Mouse (Mus musculus) heart, postnatal 0 days (tissue): Measurements from ENCODE around the gene Tmc3.

Experiments used
- CTCF ChIP-seq: IDR thresholded peaks from 2 replicates; pipeline ENCODE4 v1.5.1; 2016; ENCODE audit warnings: antibody characterized with exemption, control low read depth, low read depth
- EP300 ChIP-seq: IDR thresholded peaks from 2 replicates; pipeline ENCODE4 v1.6.1; 2016; ENCODE audit warnings: antibody characterized with exemption, low read depth

DNA sequence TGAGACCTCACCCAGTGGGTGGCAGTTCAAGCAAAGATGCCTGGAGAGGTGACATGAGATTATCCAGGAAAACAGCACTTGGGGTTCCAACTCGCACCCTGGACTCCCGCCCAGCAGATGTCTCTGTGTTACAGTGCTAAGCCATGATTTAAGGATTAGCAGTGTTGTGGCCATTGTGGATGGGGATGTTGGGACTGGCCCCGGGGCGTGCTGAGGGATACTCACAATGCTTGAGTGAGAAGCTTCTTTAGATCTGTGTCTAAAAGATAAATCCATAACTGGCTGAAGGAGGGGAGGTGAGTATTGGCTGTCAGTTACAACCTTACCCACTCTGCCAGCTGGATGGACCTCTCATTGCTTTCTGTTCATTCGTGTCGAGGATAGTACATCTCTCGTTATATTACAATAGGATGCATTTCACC is 35.4 kb upstream of the Tmc3 start:
- TF ChIP-seq CTCF = no peak
- no peak for TF ChIP-seq EP300
